Mouse (Mus musculus): ENCODE data around the gene Lage3. TPM values are rescaled to one million over a fixed set of nuclear protein-coding genes. Genes with fewer than 3 reads are reported as not detected.
"Not testable (repeated sequence)": the region's sequence is repeated elsewhere in the genome, so short reads cannot be mapped to it uniquely, and the experiment has no call there.

The Lage3 gene
- total RNA-seq (2021) = 54.2 and 55.1 TPM in 2 replicates
- long read RNA-seq, experiment 1, transcript Lage3-201 (3 exons, 761 nt) = major isoform, 48 of 50 reads
- long read RNA-seq, experiment 1, partial matches to known transcripts = 0 of 50 reads
- long read RNA-seq, experiment 1, other reads (novel, unspliced or antisense) = 2 of 50 reads
- long read RNA-seq, experiment 2, transcript Lage3-201 (3 exons, 761 nt) = major isoform, 44 of 53 reads
- long read RNA-seq, experiment 2, partial matches to known transcripts = 3 of 53 reads
- long read RNA-seq, experiment 2, other reads (novel, unspliced or antisense) = 3 of 53 reads

DNA sequence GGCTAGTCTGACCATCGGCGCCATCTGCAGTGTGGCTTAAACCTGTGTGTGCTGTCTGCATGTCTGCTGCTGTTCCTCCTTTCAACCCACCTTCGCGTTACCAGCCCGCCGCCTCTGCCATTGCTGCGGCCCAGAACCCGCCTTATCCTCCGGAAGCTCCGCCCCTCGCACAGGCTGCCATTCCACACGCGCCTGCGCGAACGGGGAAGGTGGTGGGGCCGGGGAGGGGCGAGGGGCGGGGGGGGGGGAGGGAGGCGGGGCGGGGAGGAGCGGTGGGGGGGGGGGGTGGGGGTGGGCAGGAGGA lies at the start of gene Lage3:
TSS of gene Lage3 (minus strand) at position 152 of the 304 bp plus-strand sequence.
- peak; percentile 90 for DNase-seq

GRCm38 (mm10) chrX:74400136-74400535 lies 46.7 kb upstream of the Lage3 start:
- DNase-seq = no peak

- DNase-seq = peak; percentile 88
Measured at GRCm38 (mm10) chrX:74392535-74393443, 39.4 kb upstream of the Lage3 start, which contains the start of the genes Fam3a and Ikbkg. Gene Fam3a (minus strand): TSS chrX:74393272. Gene Ikbkg (plus strand): TSS chrX:74393290.

GRCm38 (mm10) chrX:74388153-74388552 lies 34.7 kb upstream of the Lage3 start:
- no peak for DNase-seq

DNA sequence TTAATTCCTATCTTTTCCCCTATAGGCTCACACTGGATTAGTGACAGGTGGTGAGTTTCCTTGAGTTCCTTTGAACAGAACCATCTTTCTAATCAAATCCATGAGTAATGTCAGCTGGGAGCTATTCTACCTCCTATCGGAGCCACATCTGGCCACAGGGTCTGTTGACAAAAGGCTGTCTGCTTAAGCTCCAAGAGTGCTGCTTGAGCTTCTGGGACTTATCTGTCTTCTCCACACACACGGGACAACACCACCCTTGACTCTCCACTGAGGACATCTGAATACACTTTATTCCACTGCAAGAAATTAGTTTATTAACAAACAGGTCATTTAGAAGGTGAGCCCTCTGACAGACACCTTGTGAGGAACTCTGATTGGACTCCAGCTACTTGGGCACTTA lies 31.0 kb upstream of the Lage3 start:
- DNase-seq = no peak

GRCm38 (mm10) chrX:74372888-74373549 lies 19.6 kb upstream of the Lage3 start, which contains the start of the genes Ubl4a and Slc10a3:
Gene Ubl4a (minus strand): TSS chrX:74373218.
Gene Slc10a3 (minus strand): TSS chrX:74373349.
- DNase-seq = peak; percentile 94

- DNase-seq = peak; percentile 85
Measured at GRCm38 (mm10) chrX:74368209-74368909, 14.9 kb upstream of the Lage3 start.

DNA sequence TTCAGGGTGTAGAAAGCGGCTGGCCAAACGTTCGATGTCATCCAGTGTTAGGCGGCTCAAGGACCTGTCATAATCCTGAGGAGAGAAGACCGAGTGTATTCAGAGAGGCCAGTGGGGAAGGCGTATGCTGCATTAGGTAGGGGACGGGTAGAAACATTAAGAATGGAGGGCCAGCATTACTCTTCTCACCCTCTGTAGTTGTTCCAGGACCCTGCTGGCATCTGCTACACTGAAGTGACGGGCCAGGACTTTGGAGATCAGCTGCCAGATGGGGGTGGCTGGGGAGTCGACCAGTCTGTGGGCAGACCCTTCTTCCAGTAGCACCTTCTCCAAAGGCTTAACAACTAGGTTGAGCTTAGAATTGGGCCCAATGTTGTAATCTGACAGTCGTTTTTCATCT lies 14.1 kb upstream of the Lage3 start:
- no peak for DNase-seq

GRCm38 (mm10) chrX:74359171-74359570 lies 5.8 kb upstream of the Lage3 start:
- no peak for DNase-seq

GRCm38 (mm10) chrX:74357069-74357468 lies 3.7 kb upstream of the Lage3 start:
- DNase-seq = not testable (repeated sequence)

DNA sequence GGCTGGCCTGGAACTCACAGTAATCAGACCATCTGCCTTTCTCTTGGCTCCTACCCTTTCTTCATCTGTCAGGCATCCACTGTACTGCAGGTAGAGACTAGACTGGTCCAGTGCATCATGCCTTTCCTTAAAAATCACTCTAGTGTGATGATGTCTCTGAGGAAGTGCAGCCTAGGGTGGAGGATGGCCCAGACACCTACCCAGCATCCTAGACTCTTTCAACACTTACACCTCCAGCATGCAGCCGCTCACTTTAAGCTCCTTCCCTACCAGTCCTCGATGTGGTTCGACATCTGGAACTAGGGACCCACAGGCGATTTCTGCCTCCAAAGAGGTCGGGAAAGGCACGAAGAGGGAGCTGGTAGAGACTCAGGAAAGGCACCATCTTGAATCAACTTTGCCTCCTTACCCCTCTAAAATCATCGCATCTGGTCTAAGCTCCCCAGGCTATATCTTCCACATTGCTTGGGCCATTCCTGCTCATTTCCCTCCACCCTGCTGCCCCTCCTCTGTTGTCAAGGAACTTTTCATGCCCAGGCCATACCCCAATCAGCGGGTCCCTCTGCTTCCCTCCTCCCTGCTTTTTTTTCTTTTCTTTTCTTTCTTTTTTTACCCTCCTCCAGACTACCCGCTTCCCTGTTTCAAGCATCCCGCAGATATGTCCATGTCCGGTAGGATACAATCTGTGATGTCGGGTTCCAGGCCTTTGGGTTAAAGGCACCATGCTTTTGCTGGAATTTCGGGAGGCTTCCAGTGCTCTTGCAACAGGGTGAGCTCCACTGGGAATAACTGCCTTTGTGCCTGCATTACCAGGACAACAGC lies 562 bp downstream of the Lage3 start:
- DNase-seq = no peak

DNA sequence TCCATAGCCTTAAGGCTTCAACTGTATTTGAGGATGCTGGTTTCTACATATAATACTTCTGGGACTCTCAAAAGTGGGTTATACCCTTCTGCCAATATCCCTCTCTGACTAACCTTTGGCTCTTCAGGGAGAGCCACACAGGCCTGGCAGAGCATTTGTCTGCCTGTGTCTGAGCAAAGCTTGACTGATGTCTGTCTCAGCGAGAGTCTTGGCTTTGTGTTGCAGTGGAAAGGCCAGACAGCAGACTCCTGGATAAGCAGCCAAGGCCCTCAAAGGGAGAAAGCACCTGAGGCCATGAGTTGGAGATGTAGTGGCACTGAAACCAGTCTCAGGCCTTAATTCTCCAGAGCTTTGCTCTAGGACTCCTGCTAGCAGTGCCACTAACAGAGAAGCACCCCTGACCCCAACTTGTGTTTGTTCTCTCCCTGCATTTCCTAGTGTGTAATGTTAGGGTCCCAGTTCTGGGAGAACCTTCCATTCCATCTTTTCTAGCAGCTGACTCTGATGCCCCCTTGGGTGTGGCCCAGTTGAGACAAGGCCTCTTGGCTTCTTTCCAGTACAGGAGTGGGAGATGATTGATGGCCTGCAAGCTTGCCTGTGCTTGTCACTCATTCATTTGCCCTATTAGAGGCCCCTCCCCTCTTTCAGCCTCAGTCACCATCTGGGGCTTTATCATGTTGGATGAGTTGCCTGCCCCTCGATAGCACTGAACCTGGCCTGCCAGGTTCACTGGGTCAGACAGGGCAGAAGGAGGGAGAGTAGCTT lies 23.1 kb downstream of the Lage3 start:
- no peak for DNase-seq

- DNase-seq = no peak
Measured at GRCm38 (mm10) chrX:74329215-74329671, 24.2 kb downstream of the Lage3 start.

GRCm38 (mm10) chrX:74328725-74329161 lies 24.7 kb downstream of the Lage3 start, which contains the start of gene Plxna3:
Gene Plxna3 (plus strand): TSS chrX:74329066.
- peak; percentile 83 for DNase-seq

GRCm38 (mm10) chrX:74312540-74313464 lies 40.6 kb downstream of the Lage3 start, which contains the start of gene Fam50a:
Gene Fam50a (plus strand): TSS chrX:74313033.
- DNase-seq = peak; percentile 93

GRCm38 (mm10) chrX:74304867-74305700 lies 48.3 kb downstream of the Lage3 start, which contains the start of gene Gdi1:
Gene Gdi1 (plus strand): TSS chrX:74304998.
- peak; percentile 83 for DNase-seq
